Mouse (Mus musculus): ENCODE results near the gene C1qtnf4.
A peak's percentile ranks its signal among the peaks of the same experiment; 100 is the strongest.
"Not testable (repeated sequence)": the region's sequence is repeated elsewhere in the genome, so short reads cannot be mapped to it uniquely, and the experiment has no call there.

The C1qtnf4 gene

DNA sequence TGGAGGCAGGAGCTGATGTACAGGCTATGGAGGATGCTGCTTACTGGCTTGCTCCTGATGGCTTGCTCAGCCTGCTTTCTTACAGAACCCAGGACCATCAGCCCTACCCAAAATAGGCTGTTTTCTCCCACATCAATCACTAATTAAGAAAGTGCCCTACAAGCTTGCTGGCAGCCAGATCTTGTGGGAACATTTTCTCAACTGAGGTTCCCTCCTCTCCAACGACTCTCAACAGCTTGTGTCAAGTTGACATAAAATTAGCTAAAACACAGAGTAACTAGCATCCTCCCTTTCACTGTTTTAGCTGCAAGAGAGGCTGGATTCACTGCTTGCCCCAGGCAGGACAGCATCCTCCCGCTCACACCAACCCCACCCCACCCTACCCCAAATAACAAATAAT, 3.8 kb upstream of the C1qtnf4 start:
- no peak for DNase-seq (ENCODE audit: low spot score in 2 of 2)

- DNase-seq (ENCODE audit: low spot score in 2 of 2), result no peak
Measured at GRCm38 (mm10) chr2:90886436-90886835, 776 bp downstream of the C1qtnf4 start.

DNA sequence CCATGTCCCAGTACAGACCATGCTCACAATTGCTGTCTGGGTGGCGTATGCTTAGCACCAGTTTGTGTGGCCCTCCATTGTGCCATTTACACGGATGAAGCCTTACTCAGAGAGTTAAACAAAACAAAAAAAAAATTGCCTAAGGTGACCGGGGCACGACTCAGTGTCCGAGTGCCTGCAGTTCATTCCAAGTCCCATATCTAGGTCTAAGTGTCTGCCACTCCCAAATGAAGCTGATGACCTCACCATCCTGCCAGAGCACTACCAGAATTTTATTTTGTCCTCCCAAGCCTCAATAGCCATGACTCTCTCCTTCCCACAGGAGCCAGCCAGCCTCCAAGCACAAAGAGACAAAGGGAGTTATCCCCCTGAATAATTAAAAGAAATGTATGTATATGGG, 2.0 kb downstream of the C1qtnf4 start:
- DNase-seq (ENCODE audit: low spot score in 2 of 2), result no peak

GRCm38 (mm10) chr2:90889550-90890548, 4.2 kb downstream of the C1qtnf4 start:
- DNase-seq (ENCODE audit: low spot score in 2 of 2), result no peak

- no peak for DNase-seq (ENCODE audit: low spot score in 2 of 2)
Measured at GRCm38 (mm10) chr2:90893673-90894298, 8.1 kb downstream of the C1qtnf4 start.

GRCm38 (mm10) chr2:90894299-90894677, 8.6 kb downstream of the C1qtnf4 start:
- DNase-seq (ENCODE audit: low spot score in 2 of 2), result not testable (repeated sequence)

DNA sequence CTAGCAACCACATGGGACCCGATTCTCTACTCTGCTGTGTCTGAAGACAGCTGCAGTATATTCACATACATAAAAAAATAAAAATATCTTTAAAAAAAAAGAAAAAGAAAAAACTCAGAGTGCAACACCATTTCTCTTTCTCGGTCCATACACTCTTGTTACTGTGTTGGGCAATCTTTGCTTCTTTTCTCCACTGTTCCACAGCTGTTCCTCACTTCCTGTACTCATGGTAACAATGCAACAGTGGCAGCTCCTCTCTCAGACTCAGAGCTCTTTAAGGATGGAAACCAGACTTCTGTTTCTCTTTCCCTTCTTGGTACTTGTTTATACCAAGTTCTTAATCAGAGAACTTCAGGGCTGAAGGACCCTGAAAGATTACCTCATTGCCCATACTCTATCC, 17.7 kb downstream of the C1qtnf4 start:
- no peak for DNase-seq (ENCODE audit: low spot score in 2 of 2)

DNA sequence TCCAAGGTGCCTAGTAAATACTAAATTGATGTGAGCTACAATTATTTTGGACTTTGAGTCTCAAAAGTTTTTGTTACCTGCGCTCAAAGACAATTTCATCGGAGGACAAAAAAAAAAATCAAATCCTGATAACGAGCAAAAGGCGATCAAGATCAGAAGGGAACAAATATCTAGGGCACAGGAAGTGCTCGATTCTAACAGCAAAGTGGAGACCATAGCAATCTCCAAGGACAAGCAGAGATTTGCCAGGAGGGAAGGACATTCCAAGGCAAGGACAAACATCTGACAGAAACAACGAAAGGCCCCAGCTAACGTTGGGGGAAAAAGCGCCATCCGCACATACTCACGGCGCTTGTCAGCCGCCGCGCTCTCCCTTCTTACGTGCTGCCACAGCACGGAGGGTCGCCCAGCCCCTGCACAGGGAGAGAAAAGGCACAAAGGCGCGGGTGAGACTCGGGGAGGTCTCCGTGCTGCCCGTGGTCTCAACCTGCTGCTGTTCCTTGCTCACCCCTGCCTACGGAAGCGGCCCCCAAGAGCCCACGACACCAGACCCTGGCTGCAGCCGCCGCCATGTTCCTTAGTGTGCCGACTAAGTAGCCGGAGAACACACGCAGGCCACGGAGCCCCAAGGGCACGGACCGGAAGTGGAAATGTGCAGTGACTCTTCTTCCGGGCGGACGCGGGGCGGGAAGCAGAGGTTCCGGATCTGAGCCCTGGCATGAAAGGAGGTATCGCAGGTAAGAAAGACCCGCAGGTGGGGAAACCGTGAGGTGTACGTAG, 18.6 kb downstream of the C1qtnf4 start, which contains the start of the genes Kbtbd4 and Ndufs3:
Gene Kbtbd4, plus strand, starts transcription at position 665 of the 780 bp plus-strand sequence.
Gene Ndufs3, minus strand, starts transcription at position 752 of the 780 bp plus-strand sequence.
- peak; percentile 75 to 84 for DNase-seq (ENCODE audit: low spot score in 2 of 2)

DNA sequence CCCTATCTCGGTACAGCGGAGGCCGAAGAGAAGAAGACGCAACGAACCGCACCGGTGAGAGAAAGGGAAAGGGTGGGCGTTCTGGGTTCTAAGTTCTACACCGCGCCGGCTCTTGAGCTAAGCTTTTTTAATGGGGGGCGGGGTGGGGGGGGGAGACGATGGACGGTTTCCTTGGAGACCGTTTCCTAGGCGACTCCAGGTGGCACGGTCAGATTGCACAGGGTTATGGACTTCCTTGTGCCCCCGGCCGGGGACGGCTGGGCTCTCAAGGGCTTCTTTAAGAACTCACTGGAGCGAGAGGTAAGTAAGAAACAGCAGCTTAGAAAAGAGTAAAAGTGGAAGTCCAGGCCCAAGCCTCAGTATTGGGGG, 19.2 kb downstream of the C1qtnf4 start:
- no peak for DNase-seq (ENCODE audit: low spot score in 2 of 2)

DNA sequence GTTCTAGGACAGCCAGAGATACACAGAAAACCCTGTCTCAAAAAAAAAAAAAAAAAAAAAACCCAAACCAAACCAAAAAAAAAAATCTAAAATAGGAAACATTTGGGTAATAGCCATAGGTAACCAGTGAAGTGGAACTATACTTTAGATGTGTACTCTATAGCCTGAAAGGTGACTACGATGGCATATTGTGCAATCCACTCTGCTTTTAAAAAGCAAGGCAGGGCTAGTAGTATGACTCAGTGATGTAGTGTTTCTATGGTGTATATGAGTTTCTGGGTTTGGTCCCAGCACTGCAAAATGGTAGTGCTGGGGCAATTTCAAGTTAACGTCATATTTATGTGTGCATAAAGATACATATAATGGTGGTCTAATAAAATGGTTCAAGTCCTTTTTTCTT, 21.1 kb downstream of the C1qtnf4 start:
- DNase-seq (ENCODE audit: low spot score in 2 of 2), result no peak

- DNase-seq (ENCODE audit: low spot score in 2 of 2), result no peak
Measured at GRCm38 (mm10) chr2:90910861-90911260, 25.2 kb downstream of the C1qtnf4 start.

DNA sequence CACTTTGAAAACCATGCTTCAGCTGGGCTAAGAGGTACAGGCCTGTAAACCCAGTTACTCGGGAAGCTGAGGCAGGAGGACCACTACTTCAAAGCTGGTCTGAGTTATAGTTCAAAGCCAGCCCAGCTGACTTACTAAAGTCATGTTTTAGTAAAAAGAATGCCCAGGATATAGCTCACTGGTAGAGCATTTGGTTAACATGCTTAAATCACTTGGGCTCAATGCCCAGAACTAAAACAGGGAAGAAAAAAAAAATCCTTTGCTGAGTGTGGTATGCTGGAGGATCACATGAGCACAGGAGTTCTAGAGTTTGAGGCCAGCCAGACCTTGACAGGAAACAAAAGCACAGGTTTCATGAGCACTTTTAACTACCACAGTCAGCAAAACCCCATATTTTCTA, 26.0 kb downstream of the C1qtnf4 start:
- no peak for DNase-seq (ENCODE audit: low spot score in 2 of 2)

DNA sequence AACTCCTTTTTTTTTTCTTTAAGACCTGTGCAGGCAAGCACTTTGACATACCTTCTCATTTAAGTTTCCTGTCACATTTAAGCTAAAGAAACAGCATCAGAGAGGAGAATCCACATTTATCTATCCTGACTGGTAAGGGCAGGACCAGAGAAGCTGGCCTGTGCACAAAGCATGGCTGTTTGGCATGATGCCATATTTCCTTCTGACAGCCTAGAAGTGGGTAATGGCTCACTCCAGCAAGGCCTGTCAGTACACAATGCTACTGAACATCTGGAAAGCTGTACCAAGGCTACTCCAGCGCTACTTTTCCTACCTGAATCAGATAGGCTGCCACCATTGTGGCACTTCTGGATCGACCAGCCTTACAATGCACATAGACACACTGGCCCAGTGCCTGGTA, 28.0 kb downstream of the C1qtnf4 start:
- no peak for DNase-seq (ENCODE audit: low spot score in 2 of 2)

DNA sequence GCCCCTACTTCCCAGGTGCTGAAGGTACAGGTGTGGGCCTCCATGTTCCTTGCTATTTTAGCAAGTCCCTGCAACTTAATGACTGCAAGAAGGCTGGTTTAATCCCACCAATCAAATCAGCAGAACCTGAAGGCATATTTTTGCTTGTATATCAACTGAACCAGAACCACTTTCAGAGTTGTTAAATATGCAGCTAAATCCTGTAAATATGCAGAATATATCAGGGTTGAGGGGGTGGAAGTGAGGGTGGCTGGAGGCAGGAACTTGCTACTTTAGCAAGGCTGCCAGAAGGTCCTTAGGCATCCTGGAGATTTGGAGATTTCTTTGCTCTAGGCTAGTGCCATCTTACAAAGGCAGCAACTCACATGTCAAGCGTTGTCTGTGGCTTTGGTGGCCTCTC, 29.9 kb downstream of the C1qtnf4 start:
- no peak for DNase-seq (ENCODE audit: low spot score in 2 of 2)

- peak in 1 of 2 experiments; percentile 19 for DNase-seq (ENCODE audit: low spot score in 2 of 2)
Measured at GRCm38 (mm10) chr2:90916560-90917232, 31.0 kb downstream of the C1qtnf4 start.

DNA sequence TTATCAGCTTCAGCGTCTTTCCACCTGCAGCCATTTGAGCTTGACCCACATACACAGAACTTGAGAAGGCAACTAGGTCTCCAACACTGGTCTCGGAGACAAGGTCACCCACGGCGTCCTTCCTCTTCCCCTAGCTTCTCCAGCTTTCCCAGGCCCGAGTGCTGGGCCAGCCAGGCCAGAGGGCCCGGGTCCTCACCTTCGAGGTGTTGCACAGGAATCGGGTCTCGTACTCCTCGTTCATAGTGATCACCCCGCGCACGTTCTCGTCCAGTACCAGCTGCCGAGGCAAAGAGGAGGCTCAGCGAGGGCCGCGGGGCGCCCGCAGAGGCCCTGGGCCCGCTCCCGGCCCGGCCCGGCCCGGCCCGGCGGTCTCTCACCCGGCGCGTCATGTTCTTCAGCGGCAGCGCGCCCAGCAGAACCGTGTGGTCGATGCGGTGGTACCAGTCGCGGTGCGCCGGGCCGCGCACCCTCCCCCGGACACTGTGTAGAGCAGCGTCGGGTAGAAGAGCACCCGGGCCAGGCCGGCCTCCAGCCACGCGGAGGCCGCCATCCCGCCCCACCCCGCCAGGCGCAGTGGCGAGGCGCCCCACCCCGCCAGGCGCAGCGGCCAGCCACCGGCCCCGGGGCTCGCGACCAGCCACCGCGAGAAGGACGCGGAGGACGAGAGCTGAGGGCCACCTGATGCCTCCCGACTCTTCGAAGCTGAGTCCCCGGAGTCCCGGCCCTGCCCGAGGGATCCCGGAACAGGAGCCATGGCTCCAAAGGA, 31.8 kb downstream of the C1qtnf4 start:
- DNase-seq (ENCODE audit: low spot score in 2 of 2), result peak; percentile 33 to 40

DNA sequence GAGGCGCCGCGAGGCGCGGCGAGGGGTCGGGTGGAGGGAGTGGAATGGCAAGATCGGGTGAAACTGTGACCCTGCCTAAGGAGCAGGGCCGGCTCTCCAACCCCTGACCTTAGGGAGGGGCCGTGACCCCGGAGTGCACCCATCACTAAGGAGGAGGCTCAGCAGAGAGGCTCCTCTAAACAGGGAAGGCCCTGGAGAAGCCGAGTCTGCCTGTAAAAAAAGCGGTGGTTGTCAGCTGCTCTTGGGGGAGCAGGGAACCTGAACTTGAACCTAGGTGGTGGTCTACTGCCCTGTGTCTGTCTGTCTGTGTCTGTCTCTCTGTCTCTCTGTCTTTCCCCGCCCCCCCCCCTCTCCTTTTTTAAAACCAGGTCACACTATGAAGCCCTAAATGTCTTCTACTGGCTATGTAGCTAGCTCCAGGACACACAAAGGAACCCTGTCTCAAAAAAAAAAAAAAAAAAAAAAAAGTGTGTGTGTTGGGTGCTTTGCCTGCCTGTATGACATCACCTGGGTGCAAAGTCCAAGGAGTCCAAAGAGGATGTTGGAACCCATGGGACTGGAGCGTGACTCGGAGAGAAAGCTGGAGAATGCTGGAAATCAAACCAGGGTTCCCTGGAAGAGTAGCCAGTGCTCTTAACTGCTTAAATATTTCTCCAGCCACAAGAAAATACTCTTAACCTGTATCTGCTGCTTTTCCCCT, 32.5 kb downstream of the C1qtnf4 start:
- DNase-seq (ENCODE audit: low spot score in 2 of 2), result peak in 1 of 2 experiments; percentile 30

DNA sequence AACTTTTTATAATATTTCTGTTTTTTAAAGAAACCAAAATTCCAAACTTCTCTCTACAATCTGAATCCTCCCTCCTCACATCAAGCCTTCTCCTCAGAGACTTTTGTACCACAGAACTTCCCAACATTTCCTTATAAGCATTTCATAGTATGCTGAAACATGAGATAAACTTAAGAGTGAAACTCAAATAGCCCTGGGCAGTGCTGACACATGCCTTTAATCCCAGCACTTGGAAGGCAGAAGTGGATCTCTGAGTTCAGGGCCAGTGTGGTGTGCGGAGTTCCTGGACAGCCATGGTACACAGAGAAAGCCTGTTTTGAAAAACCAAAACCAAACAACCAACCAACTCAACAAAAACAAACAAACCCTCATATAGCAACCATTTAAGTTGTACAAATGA, 35.5 kb downstream of the C1qtnf4 start:
- no peak for DNase-seq (ENCODE audit: low spot score in 2 of 2)

- DNase-seq (ENCODE audit: low spot score in 2 of 2), result no peak
Measured at GRCm38 (mm10) chr2:90922636-90923035, 37.0 kb downstream of the C1qtnf4 start.

GRCm38 (mm10) chr2:90928566-90928965, 42.9 kb downstream of the C1qtnf4 start:
- no peak for DNase-seq (ENCODE audit: low spot score in 2 of 2)
